8 mouse cellular contexts compared by ENCODE assay signal in genomic region chr9:32031950-32032453, GRCm38 (mm10).
DNase-seq lines count a peak whose midpoint lies in the region; ATAC-seq lines count a peak whose summit lies in the region.

No protein-coding gene starts in this region.

- peak; percentile 64 for ATAC-seq in megakaryocyte progenitor cell, adult 5-6 weeks (replicated peaks; ENCODE audit: poor library complexity)

- DNase-seq in adrenal gland, adult (ENCODE audit: inconsistent age in 2 of 2, low spot score in 1 of 2), result peak; percentile 91 to 95
- peak; percentile 62 to 89 for DNase-seq in cerebellum, postnatal 4 days (ENCODE audit: low spot score in 2 of 2)
- DNase-seq in gastrocnemius, postnatal 10 days, result peak; percentile 86
- peak; percentile 11 for DNase-seq in induced T-regulatory cell, adult 2 months (ENCODE audit: low read depth)
- peak; percentile 66 to 92 for DNase-seq in left cerebral cortex, postnatal 10 days (ENCODE audit: extremely low spot score in 1 of 2, low spot score in 2 of 2)
- peak; percentile 87 for DNase-seq in right cerebral cortex, postnatal 25 days
- peak; percentile 78 for DNase-seq in yolk sac, embryonic 10.5 days (ENCODE audit: low spot score)

- intact Hi-C loops in left cerebral cortex, postnatal 10 days (cut with DNase I), result loop anchor here (10.0 kb wide), 1 partner anchor 123 kb away; no protein-coding TSS in a partner anchor

Comparison
In these comparisons a context has a peak if more than half of its experiments do, and no peak if none do; other contexts are left out.
1. Peak in every context shown above with its lines: DNase-seq and ATAC-seq.
2. DNase-seq: peak in every context shown above with its lines; median percentile 93 in adrenal gland, adult; 87 in right cerebral cortex, postnatal 25 days; 86 in gastrocnemius, postnatal 10 days; 79 in left cerebral cortex, postnatal 10 days; 78 in yolk sac, embryonic 10.5 days; 76 in cerebellum, postnatal 4 days; 11 in induced T-regulatory cell, adult 2 months.